Mouse (Mus musculus): ENCODE data around the gene 4930578C19Rik.

- TF ChIP-seq CTCF (IDR thresholded peaks at IDR 0.05; ENCODE audit: borderline replicate concordance, insufficient read depth, low read length) (no peak), POLR2A (IDR thresholded peaks at IDR 0.05; ENCODE audit: low read depth, low read length) (no peak)
These were observed 49.9 kb downstream of the 4930578C19Rik start for GRCm38 (mm10) chrX:18411071-18411840.

Measured in embryonic fibroblast, embryonic 13.5 days (primary cell).